Mouse (Mus musculus) ES-E14 (cell line): ENCODE results near the gene Stum.

ENCODE experiments used
- CHD2 ChIP-seq: IDR thresholded peaks from 2 replicates; pipeline ENCODE4 v1.6.1; 2014; ENCODE audit warnings: mild to moderate bottlenecking, low read depth, low read length, inconsistent platforms
- HCFC1 ChIP-seq: IDR thresholded peaks from 2 replicates; pipeline ENCODE4 v1.6.1; 2012; ENCODE audit warnings: low read length, inconsistent platforms, borderline replicate concordance; ENCODE audit not compliant: insufficient read depth
- MAFK ChIP-seq: IDR thresholded peaks from 2 replicates; pipeline ENCODE4 v1.6.1; 2014; ENCODE audit warnings: mild to moderate bottlenecking, low read depth, low read length, inconsistent platforms; ENCODE audit not compliant: insufficient read depth
- ZC3H11A ChIP-seq: IDR thresholded peaks from 2 replicates; pipeline ENCODE4 v1.6.1; 2012; ENCODE audit warnings: low read depth, mild to moderate bottlenecking, inconsistent platforms, low read length, borderline replicate concordance
- ZNF384 ChIP-seq: IDR thresholded peaks from 2 replicates; pipeline ENCODE4 v1.6.1; 2012; ENCODE audit warnings: low read depth, low read length, inconsistent platforms

DNA sequence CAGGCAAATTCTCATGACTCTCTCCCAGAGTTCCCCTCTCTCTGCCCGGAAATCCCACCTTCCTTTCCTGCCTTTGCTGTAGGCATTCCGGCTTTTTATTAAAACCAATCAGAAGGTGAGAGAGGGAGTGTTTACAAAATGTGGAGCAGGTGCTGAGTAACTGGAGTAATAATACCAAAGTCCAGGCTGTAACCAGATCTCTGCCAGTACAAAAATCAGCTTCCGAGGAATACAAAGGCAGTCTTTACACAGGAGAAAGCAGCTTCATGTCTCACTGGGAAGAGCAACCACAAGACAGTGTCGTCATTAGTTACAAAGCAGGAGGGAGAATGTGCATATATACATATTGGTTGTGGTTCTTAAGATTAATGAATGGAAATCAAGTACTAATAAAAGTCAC, 19.3 kb upstream of the Stum start:
- TF ChIP-seq ZNF384 (no peak), CHD2 (no peak), ZC3H11A (no peak), MAFK (no peak), HCFC1 (no peak)
